Mouse (Mus musculus) limb, embryonic 13.5 days (tissue): ENCODE results near the gene Pafah1b3. TPM values are rescaled to one million over a fixed set of nuclear protein-coding genes. Genes with fewer than 3 reads are reported as not detected.

Source experiments
- polyA plus RNA-seq: library from polyadenylated mRNA; unstranded; fragments of >200 nt; fragmentation: Nextera tagmentation; extraction: Ambion mirVana; gene quantifications from 2 replicates; pipeline ENCODE4 v1.2.1, GENCODE M21; 2015

The Pafah1b3 gene
- polyA plus RNA-seq, 1 experiment from 2014 or later, result 281 TPM

Other genes starting within 250 kb of the Pafah1b3 start
- gene Grik5, start 225.6 kb downstream of the Pafah1b3 start, polyA plus RNA-seq, result 8.5 and 10.2 TPM in 2 replicates
- gene Zfp574, start 225.4 kb downstream of the Pafah1b3 start, polyA plus RNA-seq, result 36.3 and 37.8 TPM in 2 replicates
- gene Pou2f2, start 118.3 kb downstream of the Pafah1b3 start, polyA plus RNA-seq, result 2.0 and 2.2 TPM in 2 replicates
- 10.2 and 10.5 TPM in 2 replicates for gene Dedd2, start 77.4 kb downstream of the Pafah1b3 start, polyA plus RNA-seq
- gene Zfp526, start 76.6 kb downstream of the Pafah1b3 start, polyA plus RNA-seq, result 2.3 and 2.8 TPM in 2 replicates
- gene Gsk3a, start 60.1 kb downstream of the Pafah1b3 start, polyA plus RNA-seq, result 11.9 and 13.0 TPM in 2 replicates
- 25.6 and 26.6 TPM in 2 replicates for gene Erf, start 47.2 kb downstream of the Pafah1b3 start, polyA plus RNA-seq
- gene Cic, start 30.3 kb downstream of the Pafah1b3 start, polyA plus RNA-seq, result 40.9 and 43.6 TPM in 2 replicates
- 0.91 and 1.1 TPM in 2 replicates for gene Prr19, start 3.4 kb upstream of the Pafah1b3 start, polyA plus RNA-seq
- gene Tmem145, start 8.1 kb upstream of the Pafah1b3 start, polyA plus RNA-seq, result 1.5 and 1.9 TPM in 2 replicates
- 18.1 and 19.5 TPM in 2 replicates for gene Megf8, start 19.2 kb upstream of the Pafah1b3 start, polyA plus RNA-seq
- 0.92 TPM in 1 of 2 replicates, not detected in the other for gene Cnfn, start 71.7 kb upstream of the Pafah1b3 start, polyA plus RNA-seq
- gene Lipe, start 100.7 kb upstream of the Pafah1b3 start, polyA plus RNA-seq, result 11.5 and 11.8 TPM in 2 replicates
- gene Cxcl17, start 114.9 kb upstream of the Pafah1b3 start, polyA plus RNA-seq, result 0.61 and 0.73 TPM in 2 replicates
- gene Ceacam1, start 179.6 kb upstream of the Pafah1b3 start, polyA plus RNA-seq, result 0.54 and 0.74 TPM in 2 replicates
- gene Ceacam2, start 241.9 kb upstream of the Pafah1b3 start, polyA plus RNA-seq, result 0.06 TPM in 1 of 2 replicates, not detected in the other